Mouse (Mus musculus) kidney, adult 2 months (tissue): ENCODE data around the gene Emp1.

Experiments
- CTCF ChIP-seq: fragments of 200-500 bp; conservative IDR thresholded peaks from 2 replicates; pipeline ENCODE4 v1.5.1; 2011; ENCODE audit warnings: low read depth, mild to moderate bottlenecking, control low read depth, low read length, moderate library complexity, mixed read lengths; ENCODE audit not compliant: insufficient read depth, insufficient read length
- POLR2A ChIP-seq: fragments of 200-500 bp; IDR thresholded peaks from one replicate; pipeline ENCODE4 v1.6.1; 2011; ENCODE audit warnings: low read depth, low read length, control low read depth

- TF ChIP-seq CTCF, result no peak
- TF ChIP-seq POLR2A, result no peak
Observed at GRCm38 (mm10) chr6:135341076-135341378, 21.3 kb upstream of the Emp1 start.
